Mouse (Mus musculus): ENCODE measurements around the gene Slc2a1.

- no peak for TF ChIP-seq EP300 (IDR thresholded peaks at IDR 0.05; ENCODE audit: low read depth)
- TF ChIP-seq CTCF (IDR thresholded peaks at IDR 0.05; ENCODE audit: low read depth) = no peak
Observed at GRCm38 (mm10) chr4:119173851-119174453, 65.4 kb downstream of the Slc2a1 start, which contains the start of gene Zfp691.

All from heart, postnatal 0 days (tissue).